Mouse (Mus musculus): ENCODE data around the gene Gpd2.

Gpd2 gene

GRCm38 (mm10) chr2:57237475-57237919 is at the start of gene Gpd2:
TSS of gene Gpd2 (plus strand) at chr2:57237635.
- peak; percentile 32 for DNase-seq

GRCm38 (mm10) chr2:57188237-57188636 is 49.2 kb upstream of the Gpd2 start:
- no peak for DNase-seq

GRCm38 (mm10) chr2:57190884-57191283 is 46.6 kb upstream of the Gpd2 start:
- no peak for DNase-seq

GRCm38 (mm10) chr2:57199046-57199445 is 38.4 kb upstream of the Gpd2 start:
- DNase-seq: no peak

- no peak for DNase-seq
Measured at GRCm38 (mm10) chr2:57208472-57209083, 28.9 kb upstream of the Gpd2 start.

- DNase-seq: no peak
Measured at GRCm38 (mm10) chr2:57211049-57212001, 26.1 kb upstream of the Gpd2 start.

GRCm38 (mm10) chr2:57213364-57213763 is 24.1 kb upstream of the Gpd2 start:
- no peak for DNase-seq

- DNase-seq: no peak
Measured at GRCm38 (mm10) chr2:57223288-57224026, 14.0 kb upstream of the Gpd2 start.

- DNase-seq: no peak
Measured at GRCm38 (mm10) chr2:57225236-57225635, 12.2 kb upstream of the Gpd2 start.

GRCm38 (mm10) chr2:57227425-57227824 is 10.0 kb upstream of the Gpd2 start:
- DNase-seq: no peak

GRCm38 (mm10) chr2:57229647-57230240 is 7.7 kb upstream of the Gpd2 start:
- no peak for DNase-seq

- DNase-seq: no peak
Measured at GRCm38 (mm10) chr2:57231432-57231831, 6.0 kb upstream of the Gpd2 start.

GRCm38 (mm10) chr2:57232328-57232727 is 5.1 kb upstream of the Gpd2 start:
- no peak for DNase-seq

GRCm38 (mm10) chr2:57236246-57236645 is 1.2 kb upstream of the Gpd2 start:
- no peak for DNase-seq

- DNase-seq: no peak
Measured at GRCm38 (mm10) chr2:57237026-57237425, 409 bp upstream of the Gpd2 start.

- DNase-seq: peak; percentile 78
Measured at GRCm38 (mm10) chr2:57237920-57238613, 632 bp downstream of the Gpd2 start.

- DNase-seq: no peak
Measured at GRCm38 (mm10) chr2:57238614-57239165, 1.3 kb downstream of the Gpd2 start.

- DNase-seq: no peak
Measured at GRCm38 (mm10) chr2:57239356-57239755, 1.9 kb downstream of the Gpd2 start.

- DNase-seq: no peak
Measured at GRCm38 (mm10) chr2:57243987-57244386, 6.6 kb downstream of the Gpd2 start.

GRCm38 (mm10) chr2:57245721-57246328 is 8.4 kb downstream of the Gpd2 start:
- DNase-seq: no peak

GRCm38 (mm10) chr2:57250113-57250512 is 12.7 kb downstream of the Gpd2 start:
- no peak for DNase-seq

All from layer of hippocampus, adult 9-11 months (tissue).